16 mouse cellular contexts compared by ENCODE assay signal in genomic region chr6:84051032-84051431, GRCm38 (mm10). TPM values are rescaled to one million over a fixed set of nuclear protein-coding genes. Genes with fewer than 3 reads are reported as not detected.
DNase-seq lines count a peak whose midpoint lies in the region; ATAC-seq and TF ChIP-seq lines count a peak whose summit lies in the region.
"Had no signal": no experiment of that assay in that cellular context is flagged by ENCODE, and none has a peak within 500 bp of the region (broad histone marks: within the 10 kb centered on the region; RNA-seq: fewer than 3 reads in every experiment).

No protein-coding gene starts in this region.

- H3K9me3 ChIP-seq in intestine, embryonic 14.5 days (ENCODE audit: control insufficient read depth, low read length) = no peaks in the 10 kb centered on the region
- H3K9me3 ChIP-seq in intestine, embryonic 16.5 days (ENCODE audit: control insufficient read depth, low read length) = no peaks in the 10 kb centered on the region
- H3K9me3 ChIP-seq in ES-E14 (ENCODE audit: control insufficient read depth, insufficient read depth, low read depth, low read length) = no peaks in the 10 kb centered on the region
- H3K9me3 ChIP-seq in heart, embryonic 10.5 days = no peaks in the 10 kb centered on the region
- no peaks in the 10 kb centered on the region for H3K9me3 ChIP-seq in midbrain, embryonic 13.5 days
- H3K9me3 ChIP-seq: forebrain, embryonic 13.5 days had no signal

- no peak overlapping the region for H3K4me3 ChIP-seq in intestine, embryonic 14.5 days (ENCODE audit: low read depth, low read length)
- no peak overlapping the region for H3K4me3 ChIP-seq in intestine, embryonic 16.5 days (ENCODE audit: low read length)
- H3K4me3 ChIP-seq in ES-E14 (ENCODE audit: insufficient read depth in 1 of 2, low read depth in 1 of 2, low read length in 2 of 2, poor library complexity in 1 of 2, severe bottlenecking in 1 of 2) = no peak overlapping the region
- H3K4me3 ChIP-seq in heart, embryonic 10.5 days = no peak overlapping the region
- no peak overlapping the region for H3K4me3 ChIP-seq in midbrain, embryonic 13.5 days (replicated peaks)
- H3K4me3 ChIP-seq: forebrain, embryonic 13.5 days; myocyte had no signal

- DNase-seq in intestine, embryonic 14.5 days (ENCODE audit: low spot score) = no peak
- DNase-seq in ES-E14 (ENCODE audit: low read depth, low spot score) = peak; percentile 48
- peak; percentile 74 for DNase-seq in heart, embryonic 10.5 days (ENCODE audit: low spot score)
- DNase-seq in kidney, postnatal 4 days = peak; percentile 40 to 53
- no peak for DNase-seq in natural killer cell, adult 2 months (ENCODE audit: low spot score in 2 of 2)
- DNase-seq: adrenal gland, postnatal 25 days; cerebellum, adult 18-20 months; gastrocnemius, postnatal 25 days; spleen, adult 18-20 months had no signal

- in situ Hi-C loops in ES-E14 (cut with MboI; ENCODE audit: low sequenced_read_pairs in 2 of 2, unreplicated experiment in 2 of 2) = no loop called here

- no peaks in the 10 kb centered on the region for H3K36me3 ChIP-seq in intestine, embryonic 14.5 days (ENCODE audit: control insufficient read depth, insufficient read depth, low read length)
- no peaks in the 10 kb centered on the region for H3K36me3 ChIP-seq in intestine, embryonic 16.5 days (ENCODE audit: control insufficient read depth, insufficient read depth, low read length)
- no peaks in the 10 kb centered on the region for H3K36me3 ChIP-seq in ES-E14 (ENCODE audit: control insufficient read depth, insufficient read depth, low read length, poor library complexity, severe bottlenecking)
- no peaks in the 10 kb centered on the region for H3K36me3 ChIP-seq in heart, embryonic 10.5 days
- H3K36me3 ChIP-seq in midbrain, embryonic 13.5 days = no peaks in the 10 kb centered on the region

- no peak overlapping the region for H3K9ac ChIP-seq in intestine, embryonic 14.5 days (ENCODE audit: low read length)
- H3K9ac ChIP-seq in intestine, embryonic 16.5 days (ENCODE audit: low read depth, low read length) = no peak overlapping the region
- H3K9ac ChIP-seq in ES-E14 (ENCODE audit: insufficient read depth, low read depth, low read length, poor library complexity, severe bottlenecking) = no peak overlapping the region
- no peak overlapping the region for H3K9ac ChIP-seq in midbrain, embryonic 13.5 days (replicated peaks)
- H3K9ac ChIP-seq: forebrain, embryonic 13.5 days; liver, embryonic 14.5 days had no signal

- no peak overlapping the region for H3K4me2 ChIP-seq in intestine, embryonic 14.5 days (ENCODE audit: low read length)
- H3K4me2 ChIP-seq in intestine, embryonic 16.5 days (ENCODE audit: low read depth, low read length) = no peak overlapping the region
- H3K4me2 ChIP-seq in midbrain, embryonic 13.5 days (replicated peaks) = no peak overlapping the region
- H3K4me2 ChIP-seq: forebrain, embryonic 13.5 days had no signal

- H3K27me3 ChIP-seq in intestine, embryonic 14.5 days (replicated peaks; ENCODE audit: control insufficient read depth, insufficient read depth, low read length) = no peaks in the 10 kb centered on the region
- no peaks in the 10 kb centered on the region for H3K27me3 ChIP-seq in intestine, embryonic 16.5 days (replicated peaks; ENCODE audit: control insufficient read depth, insufficient read depth, low read length)
- H3K27me3 ChIP-seq in heart, embryonic 10.5 days (ENCODE audit: insufficient read depth, poor library complexity, severe bottlenecking) = no peaks in the 10 kb centered on the region
- H3K27me3 ChIP-seq in midbrain, embryonic 13.5 days = no peaks in the 10 kb centered on the region
- H3K27me3 ChIP-seq: forebrain, embryonic 13.5 days had no signal

- WGBS in intestine, embryonic 14.5 days = 45% methylated on average over 6 of the region's 6 CpGs
- WGBS in intestine, embryonic 16.5 days = 44% methylated on average over 6 of the region's 6 CpGs
- 56% methylated on average over 6 of the region's 6 CpGs for WGBS in heart, embryonic 10.5 days
- WGBS in midbrain, embryonic 13.5 days = 60% methylated on average over 6 of the region's 6 CpGs

- ATAC-seq in intestine, embryonic 14.5 days (replicated peaks; ENCODE audit: low FRiP score, low TSS enrichment, low read depth) = 0 out of 2 replicates have a peak, but pooled peaks have one; percentile 43
- ATAC-seq in intestine, embryonic 16.5 days = no peak
- ATAC-seq in midbrain, embryonic 13.5 days = no peak
- ATAC-seq: forebrain, embryonic 13.5 days had no signal

- no peaks in the 10 kb centered on the region for H3K4me1 ChIP-seq in intestine, embryonic 14.5 days (replicated peaks; ENCODE audit: control insufficient read depth, insufficient read depth, low read length)
- H3K4me1 ChIP-seq in intestine, embryonic 16.5 days (ENCODE audit: control insufficient read depth, insufficient read depth, low read length) = peaks cover 3% of the 10 kb centered on the region; the same call in 1 of the 2 replicates
- H3K4me1 ChIP-seq in ES-E14 (ENCODE audit: control insufficient read depth in 2 of 2, insufficient read depth in 2 of 2, low read length in 2 of 2, poor library complexity in 1 of 2) = peaks cover 12 to 27% of the 10 kb centered on the region in 2 experiments
- H3K4me1 ChIP-seq in heart, embryonic 10.5 days = peaks cover 26% of the 10 kb centered on the region
- no peaks in the 10 kb centered on the region for H3K4me1 ChIP-seq in midbrain, embryonic 13.5 days (replicated peaks)
- H3K4me1 ChIP-seq: forebrain, embryonic 13.5 days had no signal

- no peak overlapping the region for H3K27ac ChIP-seq in intestine, embryonic 14.5 days (ENCODE audit: low read depth)
- no peak overlapping the region for H3K27ac ChIP-seq in intestine, embryonic 16.5 days (ENCODE audit: low read length)
- H3K27ac ChIP-seq in ES-E14 (ENCODE audit: insufficient read depth, low read depth, low read length, poor library complexity, severe bottlenecking) = peak overlapping the region; percentile 23; the same call in 1 of the 2 replicates
- H3K27ac ChIP-seq in heart, embryonic 10.5 days = peak overlapping the region; percentile 44; the same call in 1 of the 2 replicates
- no peak overlapping the region for H3K27ac ChIP-seq in midbrain, embryonic 13.5 days
- H3K27ac ChIP-seq: forebrain, embryonic 13.5 days; liver, embryonic 14.5 days had no signal

TF ChIP-seq in ES-E14, 5 proteins besides CTCF, POLR2A, EP300 and RAD21:
- TF ChIP-seq ZC3H11A (IDR thresholded peaks at IDR 0.05; ENCODE audit: borderline replicate concordance, low read depth, low read length) (no peak), CHD2 (IDR thresholded peaks at IDR 0.05; ENCODE audit: low read depth, low read length) (no peak), ZNF384 (IDR thresholded peaks at IDR 0.05; ENCODE audit: low read depth, low read length) (no peak)

RNA-seq across cellular contexts. Expression of gene Dysf, which starts 42.6 kb away (rescaled TPM):
- polyA plus RNA-seq in intestine, embryonic 14.5 days (2014; fragmentation: Nextera tagmentation; extraction: Ambion mirVana) = 10.8 and 11.1 TPM in 2 replicates
- polyA plus RNA-seq in intestine, embryonic 16.5 days (2015; fragmentation: Nextera tagmentation; extraction: Ambion mirVana) = 5.7 and 6.1 TPM in 2 replicates
- 10.0 and 12.8 TPM in 2 replicates for total RNA-seq in ES-E14 (2012; rRNA removed)
- 13.7 and 18.0 TPM in 2 replicates for polyA plus RNA-seq in heart, embryonic 10.5 days (2016; fragmentation: Nextera tagmentation; extraction: Ambion mirVana)
- 2.0 and 2.6 TPM in 2 replicates for polyA plus RNA-seq in midbrain, embryonic 13.5 days (2015; fragmentation: Nextera tagmentation; extraction: Ambion mirVana)
- total RNA-seq: hematopoietic stem cell, adult 5-6 weeks; MEL had no signal

Comparison
In these comparisons a context has a peak if more than half of its experiments do, and no peak if none do; other contexts are left out.
1. DNase-seq: peak in ES-E14 (single experiment), heart, embryonic 10.5 days (single experiment) and kidney, postnatal 4 days (2 of 2); none in intestine, embryonic 14.5 days (single experiment) and natural killer cell, adult 2 months (0 of 2).
2. H3K27ac ChIP-seq: peak in ES-E14 (single experiment) and heart, embryonic 10.5 days (single experiment); none in intestine, embryonic 14.5 days (single experiment), intestine, embryonic 16.5 days (single experiment) and midbrain, embryonic 13.5 days (single experiment).